Mouse (Mus musculus) layer of hippocampus, postnatal 36 days (tissue): Measurements from ENCODE around the gene Usp17le. TPM values are rescaled to one million over a fixed set of nuclear protein-coding genes. Genes with fewer than 3 reads are reported as not detected.
"Not testable (repeated sequence)": the region's sequence is repeated elsewhere in the genome, so short reads cannot be mapped to it uniquely, and the experiment has no call there.

Experiments
- DNase-seq, 2 experiments: peaks; one replicate each; pipeline ENCODE4 v3.0.0; 2022
- total RNA-seq, 2 experiments: library from RNA; stranded (reverse); gene quantifications; 2 replicates each; pipeline ENCODE4 v1.2.3; 2021

Gene Usp17le
- not detected for total RNA-seq

DNA sequence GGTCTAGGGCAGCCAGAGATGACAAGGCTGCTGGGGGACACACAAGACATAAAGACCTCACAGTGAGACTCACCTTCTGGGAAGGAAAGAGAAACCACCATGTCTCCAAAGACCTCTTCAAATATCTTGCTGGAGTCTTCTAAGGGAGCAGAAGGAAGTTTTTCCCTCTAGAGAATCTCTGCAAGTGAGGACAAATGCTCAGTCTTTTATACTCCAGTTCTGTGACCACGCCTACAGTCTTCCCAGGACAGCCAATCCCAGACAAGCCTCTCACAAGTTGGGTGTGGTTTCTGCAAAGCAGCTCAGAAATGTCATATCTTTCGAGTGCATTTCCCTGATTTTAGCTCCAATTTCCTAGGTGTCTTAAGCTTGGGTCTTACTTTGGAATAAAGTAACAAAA lies at the start of gene Usp17le:
TSS of gene Usp17le (minus strand) at position 101 of the 400 bp plus-strand sequence.
- not testable (repeated sequence) for DNase-seq

DNA sequence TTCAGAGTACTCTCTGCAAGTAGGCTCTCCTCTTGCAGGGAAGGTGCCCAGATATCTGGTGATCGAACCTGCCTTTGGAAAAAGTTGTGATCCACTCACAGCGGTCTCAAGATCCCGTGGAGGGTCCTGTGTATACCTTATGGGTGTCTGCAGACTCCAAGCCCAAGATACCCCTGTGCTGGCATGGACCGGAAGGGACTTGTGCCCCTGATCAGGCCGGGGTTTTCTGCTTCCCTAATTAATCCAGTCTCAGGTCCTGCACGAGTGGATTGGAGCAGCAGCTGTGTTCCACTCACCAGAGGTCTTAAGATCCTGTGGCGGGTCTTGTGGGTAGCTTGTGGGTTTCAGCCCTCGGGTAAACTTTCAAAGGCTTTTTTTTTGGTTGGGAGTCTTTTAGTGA lies 33.1 kb upstream of the Usp17le start:
- not testable (repeated sequence) for DNase-seq

- no peak for DNase-seq
These were observed 13.5 kb upstream of the Usp17le start for GRCm38 (mm10) chr7:104790796-104791195.

Other genes starting within 250 kb of the Usp17le start
- gene Olfr651, start 227.3 kb downstream of the Usp17le start, total RNA-seq, result not detected
- not detected for gene Olfr652, start 216.6 kb downstream of the Usp17le start, total RNA-seq
- gene Olfr653, start 200.2 kb downstream of the Usp17le start, total RNA-seq, result not detected
- not detected for gene Olfr654, start 190.4 kb downstream of the Usp17le start, total RNA-seq
- gene Olfr655, start 175.7 kb downstream of the Usp17le start, total RNA-seq, result not detected
- not detected for gene Olfr656, start 163.5 kb downstream of the Usp17le start, total RNA-seq
- gene Olfr657, start 152.7 kb downstream of the Usp17le start, total RNA-seq, result not detected
- not detected for gene Olfr658, start 130.2 kb downstream of the Usp17le start, total RNA-seq
- not detected for gene Olfr659, start 110.7 kb downstream of the Usp17le start, total RNA-seq
- not detected for gene Olfr661, start 91.0 kb downstream of the Usp17le start, total RNA-seq
- not detected for gene Usp17lb, start 65.1 kb upstream of the Usp17le start, total RNA-seq
- not detected for gene Usp17la, start 79.5 kb upstream of the Usp17le start, total RNA-seq
- not detected for gene Olfr665, start 100.6 kb upstream of the Usp17le start, total RNA-seq
- not detected for gene Olfr666, start 118.5 kb upstream of the Usp17le start, total RNA-seq
- gene Olfr667, start 144.0 kb upstream of the Usp17le start, total RNA-seq, result not detected
- not detected for gene Olfr668, start 150.6 kb upstream of the Usp17le start, total RNA-seq
- not detected for gene Olfr669, start 156.8 kb upstream of the Usp17le start, total RNA-seq
- not detected for gene Olfr670, start 185.2 kb upstream of the Usp17le start, total RNA-seq
- not detected for gene Olfr671, start 201.7 kb upstream of the Usp17le start, total RNA-seq
- gene Olfr672, start 224.6 kb upstream of the Usp17le start, total RNA-seq, result not detected